Mouse (Mus musculus): ENCODE measurements around the gene Zfp109. TPM values are rescaled to one million over a fixed set of nuclear protein-coding genes. Genes with fewer than 3 reads are reported as not detected.
A peak's percentile ranks its signal among the peaks of the same experiment; 100 is the strongest.
"Not testable (repeated sequence)": the region's sequence is repeated elsewhere in the genome, so short reads cannot be mapped to it uniquely, and the experiment has no call there.

Gene Zfp109
- 3.0 and 3.1 TPM in 2 replicates for polyA plus RNA-seq (2015; fragmentation: Nextera tagmentation; extraction: Ambion mirVana)

DNA sequence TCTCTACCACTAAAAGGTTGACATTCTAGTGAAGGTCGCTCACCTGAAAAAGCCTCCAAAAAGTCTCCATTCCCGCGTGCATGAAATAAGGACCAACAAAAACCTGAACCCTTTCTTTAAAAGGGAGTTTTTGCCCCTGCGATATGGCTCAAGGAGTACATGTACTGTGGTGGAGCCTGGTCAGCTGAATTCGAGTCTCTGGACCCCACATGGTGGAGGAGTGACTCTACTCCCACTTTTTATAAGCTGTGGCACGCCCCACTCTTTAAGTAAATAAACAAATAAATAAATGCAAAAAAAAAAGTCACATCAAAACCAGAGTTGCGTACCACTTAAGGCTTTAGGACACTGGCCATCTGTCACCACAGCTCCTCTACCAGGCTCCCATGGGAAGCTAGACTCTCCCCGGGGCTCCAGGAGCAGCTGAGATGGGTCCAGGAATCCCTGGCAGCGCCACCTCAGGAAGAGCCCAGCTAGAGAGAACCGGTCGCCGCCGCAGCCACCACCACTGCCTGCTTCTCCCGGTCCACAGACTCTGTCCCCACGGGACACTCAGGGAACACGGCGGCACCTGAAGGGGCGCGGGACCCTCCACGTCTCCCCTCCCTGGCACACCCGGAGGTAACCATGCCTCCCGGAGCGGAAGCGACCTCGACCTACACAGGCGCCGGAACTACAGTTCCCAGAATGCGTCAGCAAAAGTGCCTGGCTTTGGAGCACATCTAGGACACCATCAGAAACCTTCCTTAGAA lies at the start of gene Zfp109:
TSS of gene Zfp109 (minus strand) at position 521 of the 752 bp plus-strand sequence.
- 5% methylated on average over 28 of the region's 28 CpGs for WGBS
- Histone ChIP-seq H3K36me3 (peaks cover 24% of the 10 kb centered on the region), H3K4me2 (peak within 1 kb of the TSS; percentile 71), H3K9ac (peak within 1 kb of the TSS; percentile 89), H3K4me3 (peak within 1 kb of the TSS; percentile 91), H3K4me1 (peaks cover 9% of the 10 kb centered on the region), H3K27ac (replicated peaks) (no peak within 1 kb of the TSS), H3K27me3 (replicated peaks) (peaks cover 1% of the 10 kb centered on the region), H3K9me3 (no peaks in the 10 kb centered on the region)
- peak; percentile 58; the same call in 1 of the 2 replicates for ATAC-seq (ENCODE audit: extremely low read depth, insufficient number of reproducible peaks, low FRiP score, low TSS enrichment)

DNA sequence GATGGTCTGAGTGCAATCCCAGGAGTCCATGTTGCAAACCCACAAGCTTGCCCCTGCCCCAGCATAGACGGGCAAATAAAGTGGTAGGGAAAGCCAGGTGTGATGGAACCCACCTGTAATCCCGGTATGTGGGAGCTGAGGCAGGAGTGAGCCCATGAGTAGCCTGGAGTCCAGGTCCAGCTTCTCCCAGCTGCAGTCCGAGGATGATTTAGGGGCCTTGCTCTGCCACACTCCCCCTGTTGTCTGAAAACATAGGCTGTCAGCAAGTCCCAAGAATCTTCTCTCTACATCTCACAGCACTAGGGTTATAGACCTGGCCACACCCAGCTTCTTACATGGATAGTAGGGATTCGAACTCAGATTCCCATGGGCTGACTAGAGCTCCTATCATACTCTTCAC lies 49.6 kb upstream of the Zfp109 start:
- Histone ChIP-seq H3K4me1 (no peaks in the 10 kb centered on the region), H3K9ac (no peak overlapping the region), H3K36me3 (peaks cover 36% of the 10 kb centered on the region), H3K9me3 (peaks cover 4% of the 10 kb centered on the region; the same call in 1 of the 2 replicates), H3K4me2 (no peak overlapping the region), H3K27ac (replicated peaks) (no peak overlapping the region), H3K4me3 (no peak overlapping the region), H3K27me3 (replicated peaks) (no peaks in the 10 kb centered on the region)
- WGBS = 70% methylated on average over 4 of the region's 4 CpGs
- ATAC-seq (ENCODE audit: extremely low read depth, insufficient number of reproducible peaks, low FRiP score, low TSS enrichment) = no peak

DNA sequence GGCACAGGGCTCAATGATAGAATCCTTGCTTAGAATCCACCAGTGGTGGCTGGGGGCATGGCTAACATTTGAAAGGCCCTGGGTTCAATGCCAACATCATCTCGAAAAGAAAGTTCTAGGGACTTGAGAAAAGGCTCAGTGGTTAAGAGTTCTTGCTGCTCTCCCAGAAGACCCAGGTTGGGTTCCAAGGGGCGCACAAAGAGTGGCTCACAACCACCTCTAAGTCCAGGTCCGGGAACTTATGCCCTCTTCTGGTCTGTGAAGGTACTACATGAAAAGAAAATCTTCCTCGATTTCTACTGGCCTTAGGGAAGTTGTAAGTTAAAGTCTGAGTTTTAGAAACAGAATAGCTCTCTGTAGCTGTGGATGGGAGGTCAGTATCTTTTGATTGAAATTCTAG lies 48.7 kb upstream of the Zfp109 start:
- no peak for ATAC-seq (ENCODE audit: extremely low read depth, insufficient number of reproducible peaks, low FRiP score, low TSS enrichment)
- H3K4me2 ChIP-seq = no peak overlapping the region
- peaks cover 4% of the 10 kb centered on the region; the same call in 1 of the 2 replicates for H3K9me3 ChIP-seq
- no peak overlapping the region for H3K27ac ChIP-seq (replicated peaks)
- no peaks in the 10 kb centered on the region for H3K27me3 ChIP-seq (replicated peaks)
- H3K4me1 ChIP-seq = no peaks in the 10 kb centered on the region
- H3K9ac ChIP-seq = no peak overlapping the region
- no peak overlapping the region for H3K4me3 ChIP-seq
- H3K36me3 ChIP-seq = peaks cover 27% of the 10 kb centered on the region
- WGBS = 43% methylated on average over 4 of the region's 4 CpGs

DNA sequence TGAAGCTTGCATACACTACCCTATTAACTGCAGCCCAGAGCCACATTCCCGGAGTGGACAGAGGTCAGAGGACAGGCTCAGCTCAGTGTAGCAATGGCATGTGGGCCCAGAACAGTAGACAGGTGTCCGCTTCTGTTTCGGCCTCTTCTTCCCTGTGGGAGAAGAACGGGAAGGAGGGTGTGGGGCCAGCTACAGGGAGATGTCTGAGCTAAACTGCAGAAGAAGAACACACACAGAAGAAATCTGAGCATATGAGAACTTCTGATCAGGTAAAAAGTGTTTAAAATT lies 43.4 kb upstream of the Zfp109 start:
- Histone ChIP-seq H3K9me3 (peaks cover 4% of the 10 kb centered on the region; the same call in 1 of the 2 replicates), H3K4me3 (no peak overlapping the region), H3K27ac (replicated peaks) (no peak overlapping the region), H3K9ac (no peak overlapping the region), H3K4me1 (no peaks in the 10 kb centered on the region), H3K36me3 (peaks cover 13% of the 10 kb centered on the region), H3K4me2 (no peak overlapping the region), H3K27me3 (replicated peaks) (no peaks in the 10 kb centered on the region)
- no peak for ATAC-seq (ENCODE audit: extremely low read depth, insufficient number of reproducible peaks, low FRiP score, low TSS enrichment)
- WGBS = 47% methylated on average over 4 of the region's 4 CpGs

DNA sequence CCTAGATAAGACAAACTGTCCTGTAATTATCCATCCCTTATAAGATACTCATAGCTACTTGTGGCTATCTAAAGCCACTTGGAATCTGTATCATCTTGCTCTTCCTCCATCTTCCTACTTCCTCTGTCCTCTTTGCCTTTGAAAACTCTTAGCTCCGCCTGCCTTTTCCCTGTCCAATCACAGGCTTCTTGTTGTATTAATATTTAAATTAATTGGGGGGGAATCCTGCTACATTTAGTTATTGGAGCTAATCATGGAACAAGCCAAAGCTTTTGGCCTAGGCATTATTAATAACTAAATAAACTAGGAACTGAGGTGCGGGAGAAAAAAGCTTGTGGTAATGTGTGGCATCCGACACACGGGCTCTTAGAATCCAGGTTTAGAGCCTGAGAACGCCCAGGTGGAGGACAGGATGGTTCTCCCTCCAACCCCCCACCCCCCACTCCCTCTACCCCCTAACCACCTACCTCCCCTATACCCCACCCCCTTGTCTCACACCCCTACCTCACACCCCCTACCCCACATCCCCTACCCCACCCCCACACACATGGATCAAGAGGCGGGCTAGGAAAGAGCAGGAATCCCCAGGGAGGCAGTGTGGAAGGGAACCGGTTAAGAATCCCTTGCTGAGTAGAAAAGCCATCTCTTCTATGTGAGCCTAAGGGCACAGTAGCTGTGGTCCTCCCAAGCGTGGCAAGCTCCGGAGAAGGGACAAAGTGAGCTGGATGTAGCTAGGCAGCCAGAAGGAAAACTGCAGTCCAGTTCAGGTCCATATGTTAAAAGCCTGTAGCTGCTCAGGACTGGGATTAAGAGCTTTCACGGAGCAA lies 42.9 kb upstream of the Zfp109 start:
- no peaks in the 10 kb centered on the region for H3K4me1 ChIP-seq
- peaks cover 18% of the 10 kb centered on the region for H3K36me3 ChIP-seq
- no peak overlapping the region for H3K9ac ChIP-seq
- H3K4me3 ChIP-seq = no peak overlapping the region
- peaks cover 4% of the 10 kb centered on the region; the same call in 1 of the 2 replicates for H3K9me3 ChIP-seq
- WGBS = 41% methylated on average over 10 of the region's 10 CpGs
- no peak overlapping the region for H3K27ac ChIP-seq (replicated peaks)
- H3K27me3 ChIP-seq (replicated peaks) = no peaks in the 10 kb centered on the region
- H3K4me2 ChIP-seq = no peak overlapping the region
- ATAC-seq (ENCODE audit: extremely low read depth, insufficient number of reproducible peaks, low FRiP score, low TSS enrichment) = no peak

DNA sequence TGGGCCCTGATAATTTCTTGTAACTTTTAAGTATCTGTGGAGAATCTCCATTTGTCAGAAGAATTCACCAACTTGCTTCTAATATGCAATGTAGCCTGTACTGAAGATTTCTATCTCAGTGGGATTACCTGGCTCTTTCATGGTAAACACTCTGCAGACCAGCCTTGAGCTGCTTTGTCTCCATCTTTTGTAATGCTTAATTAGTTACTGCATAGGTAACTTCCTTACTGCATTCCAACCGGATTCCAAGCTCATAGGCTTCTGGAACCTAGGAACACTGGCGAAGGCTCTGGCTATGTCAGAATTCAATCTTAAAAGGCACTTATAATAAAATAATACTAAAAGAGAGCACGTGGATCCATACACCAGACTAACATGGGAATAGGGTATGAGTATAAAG lies 41.4 kb upstream of the Zfp109 start:
- ATAC-seq (ENCODE audit: extremely low read depth, insufficient number of reproducible peaks, low FRiP score, low TSS enrichment); H3K9ac ChIP-seq; H3K4me2 ChIP-seq; H3K4me3 ChIP-seq; H3K27me3 ChIP-seq (replicated peaks); H3K4me1 ChIP-seq; H3K27ac ChIP-seq (replicated peaks); H3K9me3 ChIP-seq: not testable (repeated sequence)
- 76% methylated on average over 3 of the region's 3 CpGs for WGBS
- peaks cover 33% of the 10 kb centered on the region for H3K36me3 ChIP-seq

- 85% methylated on average over 4 of the region's 4 CpGs for WGBS
- no peak overlapping the region for H3K4me3 ChIP-seq
- H3K4me1 ChIP-seq = peaks cover 8% of the 10 kb centered on the region
- no peak overlapping the region for H3K27ac ChIP-seq (replicated peaks)
- no peak overlapping the region for H3K4me2 ChIP-seq
- no peak for ATAC-seq (ENCODE audit: extremely low read depth, insufficient number of reproducible peaks, low FRiP score, low TSS enrichment)
- H3K9ac ChIP-seq = no peak overlapping the region
- H3K36me3 ChIP-seq = peaks cover 44% of the 10 kb centered on the region
- no peaks in the 10 kb centered on the region for H3K9me3 ChIP-seq
- no peaks in the 10 kb centered on the region for H3K27me3 ChIP-seq (replicated peaks)
Measured at GRCm38 (mm10) chr7:24274456-24274855, 37.1 kb upstream of the Zfp109 start.

- Histone ChIP-seq H3K4me1 (peaks cover 8% of the 10 kb centered on the region), H3K27me3 (replicated peaks) (no peaks in the 10 kb centered on the region), H3K27ac (replicated peaks) (no peak overlapping the region), H3K4me2 (no peak overlapping the region), H3K9ac (no peak overlapping the region), H3K36me3 (peaks cover 35% of the 10 kb centered on the region), H3K9me3 (no peaks in the 10 kb centered on the region), H3K4me3 (no peak overlapping the region)
- no peak for ATAC-seq (ENCODE audit: extremely low read depth, insufficient number of reproducible peaks, low FRiP score, low TSS enrichment)
- WGBS = 88% methylated on average over 6 of the region's 6 CpGs
Measured at GRCm38 (mm10) chr7:24271191-24271590, 33.8 kb upstream of the Zfp109 start.

GRCm38 (mm10) chr7:24270288-24270672 lies 32.9 kb upstream of the Zfp109 start, which contains the start of gene Zfp93:
Gene Zfp93 (plus strand): TSS chr7:24270420.
- peak within 1 kb of the TSS; percentile 93 for H3K9ac ChIP-seq
- peaks cover 8% of the 10 kb centered on the region for H3K4me1 ChIP-seq
- H3K27me3 ChIP-seq (replicated peaks) = no peaks in the 10 kb centered on the region
- H3K36me3 ChIP-seq = peaks cover 26% of the 10 kb centered on the region
- H3K4me3 ChIP-seq = peak within 1 kb of the TSS; percentile 81
- H3K27ac ChIP-seq (replicated peaks) = peak within 1 kb of the TSS; percentile 79
- H3K4me2 ChIP-seq = peak within 1 kb of the TSS; percentile 84
- no peaks in the 10 kb centered on the region for H3K9me3 ChIP-seq
- peak; percentile 72; the same call in 1 of the 2 replicates for ATAC-seq (ENCODE audit: extremely low read depth, insufficient number of reproducible peaks, low FRiP score, low TSS enrichment)
- WGBS = 1% methylated on average over 12 of the region's 12 CpGs

DNA sequence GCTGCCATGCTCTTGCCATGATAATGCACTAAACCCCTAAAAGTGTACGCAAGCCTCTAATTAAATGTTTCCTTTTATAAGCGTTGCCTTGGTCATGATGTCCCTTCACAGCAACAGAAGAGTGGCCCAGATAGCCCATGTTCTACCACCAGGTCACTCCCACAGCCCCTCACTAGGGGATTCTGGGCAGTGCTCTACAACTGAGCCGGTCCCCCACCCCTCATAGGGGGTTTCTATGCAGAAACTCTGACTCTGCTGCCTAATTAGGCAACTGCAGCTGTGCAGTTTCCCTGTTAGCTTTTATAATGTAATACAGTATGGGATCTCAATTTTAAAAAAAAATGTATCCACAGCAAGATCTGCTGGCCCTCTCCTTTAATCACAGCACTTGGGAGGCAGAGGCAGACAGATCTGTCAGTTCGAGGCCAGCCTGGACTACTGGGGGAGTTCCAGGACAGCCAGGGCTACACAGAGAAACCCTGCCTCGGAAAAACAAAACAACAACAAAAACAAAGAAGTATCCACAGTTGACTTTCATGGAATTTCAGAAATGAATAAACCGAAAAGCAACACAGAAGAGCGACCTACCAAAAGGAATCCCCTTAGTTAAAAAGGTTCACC lies 32.4 kb upstream of the Zfp109 start:
- ATAC-seq (ENCODE audit: extremely low read depth, insufficient number of reproducible peaks, low FRiP score, low TSS enrichment) = no peak; the same call in 1 of the 2 replicates
- H3K36me3 ChIP-seq = peaks cover 21% of the 10 kb centered on the region
- H3K4me2 ChIP-seq = peak overlapping the region; percentile 84
- H3K4me1 ChIP-seq = peaks cover 8% of the 10 kb centered on the region
- H3K4me3 ChIP-seq = peak overlapping the region; percentile 81
- no peaks in the 10 kb centered on the region for H3K27me3 ChIP-seq (replicated peaks)
- 33% methylated on average over 7 of the region's 7 CpGs for WGBS
- no peaks in the 10 kb centered on the region for H3K9me3 ChIP-seq
- peak overlapping the region; percentile 93 for H3K9ac ChIP-seq
- H3K27ac ChIP-seq (replicated peaks) = no peak overlapping the region

GRCm38 (mm10) chr7:24269256-24269655 lies 31.9 kb upstream of the Zfp109 start:
- peaks cover 15% of the 10 kb centered on the region for H3K36me3 ChIP-seq
- no peaks in the 10 kb centered on the region for H3K27me3 ChIP-seq (replicated peaks)
- WGBS = 64% methylated on average over 3 of the region's 3 CpGs
- peaks cover 8% of the 10 kb centered on the region for H3K4me1 ChIP-seq
- no peaks in the 10 kb centered on the region for H3K9me3 ChIP-seq
- ATAC-seq (ENCODE audit: extremely low read depth, insufficient number of reproducible peaks, low FRiP score, low TSS enrichment) = no peak
- no peak overlapping the region for H3K27ac ChIP-seq (replicated peaks)
- H3K9ac ChIP-seq = no peak overlapping the region
- H3K4me3 ChIP-seq = no peak overlapping the region
- peak overlapping the region; percentile 84; the same call in 1 of the 2 replicates for H3K4me2 ChIP-seq
